Mouse (Mus musculus) MEL (cell line): ENCODE data around the gene Sergef. TPM values are rescaled to one million over a fixed set of nuclear protein-coding genes. Genes with fewer than 3 reads are reported as not detected.

Source experiments
- DNase-seq: peaks from one replicate; pipeline ENCODE4 v3.0.0; 2011; ENCODE audit warnings: low read depth, low spot score
- H3K27ac ChIP-seq: 2 replicates; pipeline ENCODE4 v1.5.1; 2012; ENCODE audit warnings: low read depth, mild to moderate bottlenecking, control low read depth, low read length, moderate library complexity; ENCODE audit not compliant: control insufficient read depth
- H3K27me3 ChIP-seq, 2 experiments: fragments of 150-350 bp in 1 of 2; sonication (generic) in 1 of 2; 2 replicates each; pipeline ENCODE4 v1.6.1; 2012; ENCODE audit warnings: low read length in 2 of 2, mild to moderate bottlenecking in 2 of 2, improper control_type of control experiment in 1 of 2, moderate library complexity in 1 of 2; ENCODE audit not compliant: insufficient read depth in 2 of 2, control insufficient read depth in 1 of 2
- H3K36me3 ChIP-seq, 2 experiments: 2 replicates each; pipeline ENCODE4 v1.6.1; 2012 to 2014; ENCODE audit warnings: low read length in 2 of 2, improper control_type of control experiment in 1 of 2, inconsistent platforms in 1 of 2, mild to moderate bottlenecking in 1 of 2; ENCODE audit not compliant: insufficient read depth in 2 of 2, control insufficient read depth in 1 of 2
- H3K4me1 ChIP-seq, 2 experiments: fragments of 150-350 bp in 1 of 2; sonication (generic) in 1 of 2; 2 replicates each; pipeline ENCODE4 v1.6.1; 2012; ENCODE audit warnings: low read length in 2 of 2, improper control_type of control experiment in 1 of 2, mild to moderate bottlenecking in 1 of 2; ENCODE audit not compliant: insufficient read depth in 2 of 2, control insufficient read depth in 1 of 2
- H3K4me3 ChIP-seq, 2 experiments: fragments of 150-350 bp in 1 of 2; sonication (generic) in 1 of 2; 2 replicates each; pipeline ENCODE4 v1.5.1; 2012; ENCODE audit warnings: low read depth in 2 of 2, low read length in 2 of 2, mild to moderate bottlenecking in 2 of 2, moderate library complexity in 2 of 2, control low read depth in 1 of 2, improper control_type of control experiment in 1 of 2; ENCODE audit not compliant: control insufficient read depth in 1 of 2, insufficient read depth in 1 of 2
- H3K79me2 ChIP-seq: 2 replicates; pipeline ENCODE4 v1.6.1; 2012; ENCODE audit warnings: mild to moderate bottlenecking, low read length, moderate library complexity; ENCODE audit not compliant: control insufficient read depth, poor library complexity, insufficient read depth
- H3K9ac ChIP-seq: 2 replicates; pipeline ENCODE4 v1.6.1; 2012; ENCODE audit warnings: low read depth, mild to moderate bottlenecking, control low read depth, low read length, moderate library complexity; ENCODE audit not compliant: control insufficient read depth, poor library complexity, severe bottlenecking
- H3K9me3 ChIP-seq: fragments of 150-350 bp; sonication (generic); replicated peaks from 2 replicates; pipeline ENCODE4 v1.6.1; 2012; ENCODE audit warnings: mild to moderate bottlenecking, low read length, improper control_type of control experiment, moderate library complexity; ENCODE audit not compliant: insufficient read depth
- CHD2 ChIP-seq: IDR thresholded peaks from 2 replicates; pipeline ENCODE4 v1.6.1; 2011; ENCODE audit warnings: low read length, improper control_type of control experiment
- EP300 ChIP-seq, 2 experiments: IDR thresholded peaks; 2 replicates each; pipeline ENCODE4 v1.6.1; 2011; ENCODE audit warnings: improper control_type of control experiment in 2 of 2, low read length in 2 of 2, low read depth in 1 of 2, mild to moderate bottlenecking in 1 of 2
- ETS1 ChIP-seq: IDR thresholded peaks from 2 replicates; pipeline ENCODE4 v1.6.1; 2012; ENCODE audit warnings: low read depth, mild to moderate bottlenecking, inconsistent platforms, low read length, improper control_type of control experiment, moderate library complexity
- HCFC1 ChIP-seq: IDR thresholded peaks from 2 replicates; pipeline ENCODE4 v1.6.1; 2012; ENCODE audit warnings: low read depth, mild to moderate bottlenecking, inconsistent platforms, low read length, improper control_type of control experiment, moderate library complexity
- KAT2A ChIP-seq: conservative IDR thresholded peaks from 2 replicates; pipeline ENCODE4 v1.6.1; 2012; ENCODE audit warnings: low read depth, low read length, improper control_type of control experiment, inconsistent platforms
- MAFK ChIP-seq: IDR thresholded peaks from 2 replicates; pipeline ENCODE4 v1.6.1; 2011; ENCODE audit warnings: low read depth, mild to moderate bottlenecking, low read length, improper control_type of control experiment, borderline replicate concordance
- MAX ChIP-seq: IDR thresholded peaks from 2 replicates; pipeline ENCODE4 v1.6.1; 2011; ENCODE audit warnings: low read length, improper control_type of control experiment
- MYB ChIP-seq: IDR thresholded peaks from 2 replicates; pipeline ENCODE4 v1.6.1; 2011; ENCODE audit warnings: mild to moderate bottlenecking, low read depth, low read length, improper control_type of control experiment
- NELFE ChIP-seq: IDR thresholded peaks from 2 replicates; pipeline ENCODE4 v1.6.1; 2011; ENCODE audit warnings: low read depth, low read length, improper control_type of control experiment
- POLR2A ChIP-seq, 2 experiments: IDR thresholded peaks; 2 replicates each; pipeline ENCODE4 v1.6.1; 2011 to 2012; ENCODE audit warnings: low read length in 2 of 2, mild to moderate bottlenecking in 2 of 2, control low read depth in 1 of 2, improper control_type of control experiment in 1 of 2, low read depth in 1 of 2, moderate library complexity in 1 of 2; ENCODE audit not compliant: control insufficient read depth in 1 of 2, insufficient read depth in 1 of 2, poor library complexity in 1 of 2
- POLR2AphosphoS5 ChIP-seq: IDR thresholded peaks from 2 replicates; pipeline ENCODE4 v1.6.1; 2012; ENCODE audit warnings: low read depth, borderline replicate concordance, mild to moderate bottlenecking, inconsistent platforms, low read length, moderate library complexity, mixed read lengths
- RCOR1 ChIP-seq: IDR thresholded peaks from 2 replicates; pipeline ENCODE4 v1.6.1; 2012; ENCODE audit warnings: low read depth, mild to moderate bottlenecking, inconsistent platforms, low read length, improper control_type of control experiment
- SIN3A ChIP-seq: IDR thresholded peaks from 2 replicates; pipeline ENCODE4 v1.6.1; 2012; ENCODE audit warnings: low read length, improper control_type of control experiment, inconsistent platforms
- TBP ChIP-seq: IDR thresholded peaks from 2 replicates; pipeline ENCODE4 v1.8.0; 2011; ENCODE audit warnings: low read depth, low read length, improper control_type of control experiment
- TCF12 ChIP-seq: IDR thresholded peaks from 2 replicates; pipeline ENCODE4 v1.6.1; 2014; ENCODE audit warnings: low read depth, mild to moderate bottlenecking, inconsistent platforms, low read length, improper control_type of control experiment, moderate library complexity
- UBTF ChIP-seq: IDR thresholded peaks from 2 replicates; pipeline ENCODE4 v1.6.1; 2012; ENCODE audit warnings: low read depth, mild to moderate bottlenecking, inconsistent platforms, low read length, improper control_type of control experiment, moderate library complexity, borderline replicate concordance; ENCODE audit not compliant: insufficient read depth
- USF1 ChIP-seq: IDR thresholded peaks from 2 replicates; pipeline ENCODE4 v1.6.1; 2014; ENCODE audit warnings: low read depth, mild to moderate bottlenecking, inconsistent platforms, low read length, improper control_type of control experiment, moderate library complexity
- ZC3H11A ChIP-seq: IDR thresholded peaks from 2 replicates; pipeline ENCODE4 v1.6.1; 2012; ENCODE audit warnings: low read depth, mild to moderate bottlenecking, inconsistent platforms, low read length, improper control_type of control experiment
- polyA plus RNA-seq, 2 experiments: library from polyadenylated mRNA; stranded (reverse) in 1 of 2; unstranded in 1 of 2; fragments of >175 nt in 1 of 2; fragments of >200 nt in 1 of 2; gene quantifications; 2 replicates each; pipeline versions ENCODE4 v1.2.1 to v1.2.4; 2012; ENCODE audit warnings: low replicate concordance in 2 of 2, low read depth in 1 of 2; ENCODE audit not compliant: insufficient read length in 2 of 2, insufficient read depth in 1 of 2, missing spikeins in 1 of 2
- total RNA-seq: library from RNA; depleted of rRNA; stranded (reverse); fragments of 300-350 nt; gene quantifications from 2 replicates; pipeline ENCODE4 v1.2.3, GENCODE M21; 2012

Gene Sergef
- total and polyA plus RNA-seq, 3 experiments: 7.6 to 11.7 TPM; not detected in 1

DNA sequence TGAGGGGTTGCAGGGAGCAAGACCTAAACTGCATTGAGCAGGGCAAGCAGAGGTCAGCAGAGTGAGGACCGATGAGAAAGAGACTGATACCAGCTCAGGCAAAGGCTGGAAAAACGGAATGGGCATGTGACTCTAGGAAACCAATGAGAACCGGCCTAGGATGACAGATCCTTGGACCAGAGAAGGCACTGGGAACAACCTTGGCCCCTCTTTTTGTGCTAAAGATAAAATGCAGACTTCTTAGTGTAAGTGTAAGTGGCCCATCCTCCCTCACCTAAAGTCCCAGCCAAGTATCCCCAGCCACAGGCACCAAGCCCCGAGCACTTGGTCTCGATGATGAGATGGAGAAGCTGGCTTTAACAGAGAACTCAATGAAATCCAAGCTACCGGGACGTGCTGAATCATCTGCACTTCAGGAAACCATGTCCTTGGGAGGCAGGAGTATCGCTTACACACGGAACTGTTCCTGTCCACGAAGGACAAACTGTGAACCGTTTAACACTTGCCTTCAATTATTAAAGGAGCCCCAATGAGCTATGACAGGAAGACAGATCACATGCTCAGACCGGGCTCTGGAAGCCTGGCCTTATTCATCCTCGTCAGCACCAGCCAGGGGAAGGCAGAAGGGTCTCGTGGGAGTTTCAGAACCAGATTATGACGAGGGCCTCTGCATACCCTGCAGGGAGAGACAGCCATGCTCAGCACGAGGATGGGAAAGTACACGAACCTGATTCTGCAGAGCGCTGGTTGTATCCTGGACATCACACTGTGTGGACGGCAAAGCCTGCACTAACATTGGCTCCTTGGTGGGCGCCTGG lies 87.5 kb downstream of the Sergef start:
- no peak overlapping the region for H3K4me3 ChIP-seq
- TF ChIP-seq MYB: no peak
- TF ChIP-seq ZC3H11A: no peak
- no peak for TF ChIP-seq MAFK
- TF ChIP-seq KAT2A: no peak
- TF ChIP-seq NELFE: no peak
- TF ChIP-seq SIN3A: no peak
- TF ChIP-seq CHD2: no peak
- TF ChIP-seq TCF12: no peak
- TF ChIP-seq POLR2AphosphoS5: no peak
- TF ChIP-seq, all 39 proteins: peak for 0
- Histone ChIP-seq H3K9ac (no peak overlapping the region), H3K36me3 (peaks cover 0 to 14% of the 10 kb centered on the region in 2 experiments; a peak in 2 of 4 replicates), H3K27ac (no peak overlapping the region), H3K79me2 (no peaks in the 10 kb centered on the region), H3K4me1 (peaks cover 3 to 12% of the 10 kb centered on the region in 2 experiments), H3K27me3 (no peaks in the 10 kb centered on the region), H3K9me3 (no peaks in the 10 kb centered on the region)
- DNase-seq: no peak

DNA sequence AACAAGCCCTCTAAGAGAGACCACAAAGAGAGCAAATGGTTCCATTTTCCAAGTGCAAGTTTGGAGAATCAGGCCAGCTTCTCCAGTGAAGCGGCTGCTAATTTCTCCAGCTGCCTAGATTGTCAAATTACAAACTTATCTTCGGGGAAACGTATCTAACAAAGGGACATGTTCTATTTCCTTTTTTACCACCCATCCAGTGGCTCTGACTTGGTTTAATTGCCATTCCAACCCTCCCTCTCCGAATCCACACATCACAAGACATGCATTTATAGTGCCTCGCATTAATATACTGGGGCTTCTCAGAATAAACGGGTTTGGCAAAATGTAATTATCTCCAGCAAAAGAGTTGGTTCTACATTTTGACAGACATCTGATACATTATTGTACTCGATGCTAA lies 88.4 kb downstream of the Sergef start:
- Histone ChIP-seq H3K79me2 (no peaks in the 10 kb centered on the region), H3K4me3 (no peak overlapping the region), H3K27me3 (no peaks in the 10 kb centered on the region), H3K36me3 (peaks cover 0 to 19% of the 10 kb centered on the region in 2 experiments; a peak in 2 of 4 replicates), H3K9me3 (no peaks in the 10 kb centered on the region), H3K4me1 (peaks cover 8 to 18% of the 10 kb centered on the region in 2 experiments), H3K9ac (no peak overlapping the region), H3K27ac (no peak overlapping the region)
- DNase-seq: no peak
- no peak for TF ChIP-seq MAX
- TF ChIP-seq POLR2A (IDR thresholded peaks at IDR 0.05; ENCODE audit: control insufficient read depth in 1 of 2, insufficient read depth in 1 of 2, low read depth in 1 of 2, low read length in 2 of 2, poor library complexity in 1 of 2): no peak
- TF ChIP-seq USF1: no peak
- no peak for TF ChIP-seq KAT2A
- no peak for TF ChIP-seq ZC3H11A
- TF ChIP-seq NELFE: no peak
- TF ChIP-seq EP300 (IDR thresholded peaks at IDR 0.05; ENCODE audit: low read depth in 1 of 2, low read length in 2 of 2): no peak
- TF ChIP-seq ETS1: no peak
- TF ChIP-seq MYB: no peak
- TF ChIP-seq RCOR1: no peak
- no peak for TF ChIP-seq UBTF
- no peak for TF ChIP-seq TBP
- TF ChIP-seq POLR2AphosphoS5: no peak
- TF ChIP-seq TCF12: no peak
- TF ChIP-seq HCFC1: no peak
